Mouse (Mus musculus): ENCODE results near the gene Exoc3l4. TPM values are rescaled to one million over a fixed set of nuclear protein-coding genes. Genes with fewer than 3 reads are reported as not detected.

Exoc3l4 gene
- polyA plus RNA-seq, 1 experiment from 2014 or later = 8.9 TPM

GRCm38 (mm10) chr12:111412581-111413284, 4.1 kb upstream of the Exoc3l4 start:
- peak overlapping the region; percentile 53 for H3K4me2 ChIP-seq (replicated peaks)
- H3K9me3 ChIP-seq = no peaks in the 10 kb centered on the region
- peak overlapping the region; percentile 36; the same call in 1 of the 2 replicates for H3K9ac ChIP-seq
- H3K27ac ChIP-seq = no peak overlapping the region
- WGBS = 13% methylated on average over 12 of the region's 12 CpGs
- H3K27me3 ChIP-seq = peaks cover 15% of the 10 kb centered on the region
- peak overlapping the region; percentile 36 for H3K4me3 ChIP-seq
- no peak for ATAC-seq (ENCODE audit: insufficient number of reproducible peaks, insufficient read depth, low FRiP score, low TSS enrichment)
- H3K4me1 ChIP-seq = peaks cover 27% of the 10 kb centered on the region
- H3K36me3 ChIP-seq = no peaks in the 10 kb centered on the region

GRCm38 (mm10) chr12:111413300-111413699, 3.5 kb upstream of the Exoc3l4 start:
- Histone ChIP-seq H3K36me3 (no peaks in the 10 kb centered on the region), H3K9me3 (no peaks in the 10 kb centered on the region), H3K9ac (peak overlapping the region; percentile 36), H3K27me3 (peaks cover 11% of the 10 kb centered on the region), H3K4me3 (peak overlapping the region; percentile 36), H3K4me1 (peaks cover 31% of the 10 kb centered on the region), H3K4me2 (replicated peaks) (peak overlapping the region; percentile 53), H3K27ac (no peak overlapping the region)
- WGBS = under 1% methylated on average over 21 of the region's 21 CpGs
- peak; percentile 54 for ATAC-seq (ENCODE audit: insufficient number of reproducible peaks, insufficient read depth, low FRiP score, low TSS enrichment)

- Histone ChIP-seq H3K4me1 (peaks cover 25% of the 10 kb centered on the region), H3K9me3 (no peaks in the 10 kb centered on the region), H3K27me3 (peaks cover 59% of the 10 kb centered on the region), H3K36me3 (no peaks in the 10 kb centered on the region), H3K9ac (no peak overlapping the region), H3K4me2 (replicated peaks) (no peak overlapping the region), H3K27ac (no peak overlapping the region), H3K4me3 (no peak overlapping the region)
- no peak for ATAC-seq (ENCODE audit: insufficient number of reproducible peaks, insufficient read depth, low FRiP score, low TSS enrichment)
- 81% methylated on average over 5 of the region's 5 CpGs for WGBS
Measured at GRCm38 (mm10) chr12:111419918-111420317, 3.1 kb downstream of the Exoc3l4 start.

- Histone ChIP-seq H3K27ac (no peak overlapping the region), H3K4me3 (no peak overlapping the region), H3K4me1 (peaks cover 31% of the 10 kb centered on the region), H3K27me3 (peaks cover 70% of the 10 kb centered on the region), H3K4me2 (replicated peaks) (no peak overlapping the region), H3K36me3 (no peaks in the 10 kb centered on the region), H3K9me3 (no peaks in the 10 kb centered on the region), H3K9ac (no peak overlapping the region; the same call in 1 of the 2 replicates)
- WGBS = 48% methylated on average over 7 of the region's 7 CpGs
- no peak for ATAC-seq (ENCODE audit: insufficient number of reproducible peaks, insufficient read depth, low FRiP score, low TSS enrichment)
Measured at GRCm38 (mm10) chr12:111420946-111421709, 4.3 kb downstream of the Exoc3l4 start.

- no peak overlapping the region for H3K9ac ChIP-seq
- H3K36me3 ChIP-seq = no peaks in the 10 kb centered on the region
- H3K4me2 ChIP-seq (replicated peaks) = no peak overlapping the region
- ATAC-seq (ENCODE audit: insufficient number of reproducible peaks, insufficient read depth, low FRiP score, low TSS enrichment) = no peak
- H3K27me3 ChIP-seq = peaks cover 76% of the 10 kb centered on the region
- 31% methylated on average over 5 of the region's 5 CpGs for WGBS
- H3K4me1 ChIP-seq = peaks cover 19% of the 10 kb centered on the region
- H3K27ac ChIP-seq = no peak overlapping the region
- H3K4me3 ChIP-seq = no peak overlapping the region
- no peaks in the 10 kb centered on the region for H3K9me3 ChIP-seq
Measured at GRCm38 (mm10) chr12:111422852-111423251, 6.0 kb downstream of the Exoc3l4 start.

GRCm38 (mm10) chr12:111423570-111424129, 6.8 kb downstream of the Exoc3l4 start:
- H3K9ac ChIP-seq = peak overlapping the region; percentile 33
- no peak for ATAC-seq (ENCODE audit: insufficient number of reproducible peaks, insufficient read depth, low FRiP score, low TSS enrichment)
- H3K4me2 ChIP-seq (replicated peaks) = peak overlapping the region; percentile 54
- H3K36me3 ChIP-seq = no peaks in the 10 kb centered on the region
- H3K4me3 ChIP-seq = peak overlapping the region; percentile 35
- H3K4me1 ChIP-seq = peaks cover 23% of the 10 kb centered on the region
- peaks cover 84% of the 10 kb centered on the region for H3K27me3 ChIP-seq
- H3K9me3 ChIP-seq = no peaks in the 10 kb centered on the region
- no peak overlapping the region for H3K27ac ChIP-seq
- WGBS = 3% methylated on average over 43 of the region's 43 CpGs

GRCm38 (mm10) chr12:111424547-111424946, 7.7 kb downstream of the Exoc3l4 start:
- whole genome bisulfite sequencing = 14% methylated on average over 9 of the region's 9 CpGs
- Histone ChIP-seq H3K9me3 (no peaks in the 10 kb centered on the region), H3K36me3 (no peaks in the 10 kb centered on the region), H3K4me1 (peaks cover 28% of the 10 kb centered on the region), H3K27ac (no peak overlapping the region), H3K4me2 (replicated peaks) (no peak overlapping the region), H3K9ac (no peak overlapping the region), H3K27me3 (peaks cover 83% of the 10 kb centered on the region), H3K4me3 (no peak overlapping the region)
- no peak for ATAC-seq (ENCODE audit: insufficient number of reproducible peaks, insufficient read depth, low FRiP score, low TSS enrichment)

- Histone ChIP-seq H3K4me2 (replicated peaks) (no peak overlapping the region), H3K27me3 (peaks cover 81% of the 10 kb centered on the region), H3K4me3 (no peak overlapping the region), H3K9ac (no peak overlapping the region), H3K4me1 (peaks cover 35% of the 10 kb centered on the region), H3K9me3 (no peaks in the 10 kb centered on the region), H3K27ac (no peak overlapping the region), H3K36me3 (no peaks in the 10 kb centered on the region)
- whole genome bisulfite sequencing = 1% methylated on average over 15 of the region's 15 CpGs
- ATAC-seq (ENCODE audit: insufficient number of reproducible peaks, insufficient read depth, low FRiP score, low TSS enrichment) = no peak
Measured at GRCm38 (mm10) chr12:111425258-111425657, 8.4 kb downstream of the Exoc3l4 start.

GRCm38 (mm10) chr12:111425789-111426460, 9.1 kb downstream of the Exoc3l4 start:
- Histone ChIP-seq H3K4me1 (peaks cover 42% of the 10 kb centered on the region), H3K4me3 (no peak overlapping the region), H3K27me3 (peaks cover 81% of the 10 kb centered on the region), H3K9me3 (no peaks in the 10 kb centered on the region), H3K27ac (no peak overlapping the region), H3K9ac (no peak overlapping the region), H3K4me2 (replicated peaks) (0 out of 2 replicates have a peak overlapping the region, but pooled peaks have one; percentile 16), H3K36me3 (no peaks in the 10 kb centered on the region)
- WGBS = 19% methylated on average over 29 of the region's 29 CpGs
- no peak for ATAC-seq (ENCODE audit: insufficient number of reproducible peaks, insufficient read depth, low FRiP score, low TSS enrichment)

- H3K4me1 ChIP-seq = peaks cover 46% of the 10 kb centered on the region
- no peaks in the 10 kb centered on the region for H3K9me3 ChIP-seq
- 43% methylated on average over 12 of the region's 12 CpGs for WGBS
- no peak for ATAC-seq (ENCODE audit: insufficient number of reproducible peaks, insufficient read depth, low FRiP score, low TSS enrichment)
- peaks cover 75% of the 10 kb centered on the region for H3K27me3 ChIP-seq
- no peak overlapping the region for H3K9ac ChIP-seq
- H3K4me2 ChIP-seq (replicated peaks) = no peak overlapping the region
- H3K4me3 ChIP-seq = no peak overlapping the region
- no peak overlapping the region for H3K27ac ChIP-seq
- no peaks in the 10 kb centered on the region for H3K36me3 ChIP-seq
Measured at GRCm38 (mm10) chr12:111427438-111428113, 10.8 kb downstream of the Exoc3l4 start.

- no peak for ATAC-seq (ENCODE audit: insufficient number of reproducible peaks, insufficient read depth, low FRiP score, low TSS enrichment)
- Histone ChIP-seq H3K9ac (peak overlapping the region; percentile 5; the same call in 1 of the 2 replicates), H3K27me3 (peaks cover 67% of the 10 kb centered on the region), H3K9me3 (no peaks in the 10 kb centered on the region), H3K4me2 (replicated peaks) (peak overlapping the region; percentile 61), H3K27ac (no peak overlapping the region), H3K4me1 (peaks cover 50% of the 10 kb centered on the region), H3K36me3 (no peaks in the 10 kb centered on the region), H3K4me3 (no peak overlapping the region)
- 20% methylated on average over 8 of the region's 8 CpGs for WGBS
Measured at GRCm38 (mm10) chr12:111428364-111428763, 11.5 kb downstream of the Exoc3l4 start.

Data from embryonic facial prominence, embryonic 12.5 days (tissue).